Mouse (Mus musculus) liver, adult 2 months (tissue): ENCODE data around the gene Dram1.

Experiments used
- CTCF ChIP-seq: fragments of 200-500 bp; IDR thresholded peaks from 2 replicates; pipeline ENCODE4 v1.5.1; 2011; ENCODE audit warnings: low read depth, low read length, control low read depth
- POLR2A ChIP-seq: fragments of 200-500 bp; IDR thresholded peaks from 2 replicates; pipeline ENCODE4 v1.6.1; 2011; ENCODE audit warnings: low read length, control low read depth; ENCODE audit not compliant: insufficient read depth; ENCODE audit errors: extremely low read depth

DNA sequence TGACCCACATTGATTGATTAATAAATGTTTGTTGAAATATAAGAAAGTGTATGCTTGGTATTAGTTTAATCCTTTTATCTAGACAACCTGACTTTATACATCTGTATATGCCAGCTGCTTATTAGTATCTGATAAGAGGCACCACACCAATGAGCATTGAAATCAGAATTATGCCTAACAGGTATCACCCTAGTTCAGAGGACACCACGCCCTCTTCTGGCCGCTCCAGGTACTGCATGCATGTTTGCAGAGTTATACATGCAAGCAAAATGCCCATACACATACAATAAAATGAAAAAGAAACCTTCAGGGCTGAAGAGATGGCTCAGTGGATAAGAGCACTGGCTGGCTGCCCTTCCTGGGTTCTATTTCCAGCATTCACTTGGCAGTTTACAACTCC, 7.1 kb downstream of the Dram1 start:
- TF ChIP-seq CTCF: peak; percentile 48; the same call in 1 of the 2 replicates
- TF ChIP-seq POLR2A: no peak
